Mouse (Mus musculus): Measurements from ENCODE around the gene Arl6ip6. TPM values are rescaled to one million over a fixed set of nuclear protein-coding genes. Genes with fewer than 3 reads are reported as not detected.

The Arl6ip6 gene
- polyA plus RNA-seq, 1 experiment from 2014 or later = 48.3 TPM

- H3K4me1 ChIP-seq (ENCODE audit: control insufficient read depth, insufficient read depth, low read length) = no peaks in the 10 kb centered on the region
- WGBS = 94% methylated on average over 10 of the region's 10 CpGs
- H3K36me3 ChIP-seq (ENCODE audit: control insufficient read depth, insufficient read depth, low read length) = peaks cover 16% of the 10 kb centered on the region
- H3K27ac ChIP-seq (ENCODE audit: low read length) = no peak overlapping the region
- H3K9ac ChIP-seq (replicated peaks; ENCODE audit: low read depth, low read length) = no peak overlapping the region
- H3K27me3 ChIP-seq (ENCODE audit: control insufficient read depth, insufficient read depth, low read length) = no peaks in the 10 kb centered on the region
- no peak overlapping the region for H3K4me3 ChIP-seq (ENCODE audit: low read depth, low read length)
- no peak overlapping the region for H3K4me2 ChIP-seq (replicated peaks; ENCODE audit: low read depth, low read length)
- ATAC-seq (ENCODE audit: insufficient number of reproducible peaks, insufficient read depth, low FRiP score, low read depth) = no peak
- H3K9me3 ChIP-seq (ENCODE audit: control insufficient read depth, low read depth, low read length) = no peaks in the 10 kb centered on the region
These were observed 4.9 kb downstream of the Arl6ip6 start for GRCm38 (mm10) chr2:53196431-53196830.

GRCm38 (mm10) chr2:53199203-53199602 lies 7.7 kb downstream of the Arl6ip6 start:
- Histone ChIP-seq H3K36me3 (ENCODE audit: control insufficient read depth, insufficient read depth, low read length) (peaks cover 16% of the 10 kb centered on the region), H3K9me3 (ENCODE audit: control insufficient read depth, low read depth, low read length) (no peaks in the 10 kb centered on the region), H3K27ac (ENCODE audit: low read length) (no peak overlapping the region), H3K9ac (replicated peaks; ENCODE audit: low read depth, low read length) (no peak overlapping the region), H3K4me3 (ENCODE audit: low read depth, low read length) (no peak overlapping the region), H3K4me1 (ENCODE audit: control insufficient read depth, insufficient read depth, low read length) (no peaks in the 10 kb centered on the region), H3K27me3 (ENCODE audit: control insufficient read depth, insufficient read depth, low read length) (no peaks in the 10 kb centered on the region), H3K4me2 (replicated peaks; ENCODE audit: low read depth, low read length) (no peak overlapping the region)
- no peak for ATAC-seq (ENCODE audit: insufficient number of reproducible peaks, insufficient read depth, low FRiP score, low read depth)
- 91% methylated on average over 1 of the region's 1 CpGs for WGBS

- H3K9me3 ChIP-seq (ENCODE audit: control insufficient read depth, low read depth, low read length) = no peaks in the 10 kb centered on the region
- peaks cover 12% of the 10 kb centered on the region for H3K36me3 ChIP-seq (ENCODE audit: control insufficient read depth, insufficient read depth, low read length)
- no peak overlapping the region for H3K9ac ChIP-seq (replicated peaks; ENCODE audit: low read depth, low read length)
- no peak overlapping the region for H3K4me2 ChIP-seq (replicated peaks; ENCODE audit: low read depth, low read length)
- H3K4me3 ChIP-seq (ENCODE audit: low read depth, low read length) = no peak overlapping the region
- no peaks in the 10 kb centered on the region for H3K4me1 ChIP-seq (ENCODE audit: control insufficient read depth, insufficient read depth, low read length)
- ATAC-seq (ENCODE audit: insufficient number of reproducible peaks, insufficient read depth, low FRiP score, low read depth) = no peak
- no peaks in the 10 kb centered on the region for H3K27me3 ChIP-seq (ENCODE audit: control insufficient read depth, insufficient read depth, low read length)
- no peak overlapping the region for H3K27ac ChIP-seq (ENCODE audit: low read length)
- WGBS = 86% methylated on average over 4 of the region's 4 CpGs
These were observed 8.8 kb downstream of the Arl6ip6 start for GRCm38 (mm10) chr2:53200164-53200885.

- H3K27ac ChIP-seq (ENCODE audit: low read length) = no peak overlapping the region
- H3K9me3 ChIP-seq (ENCODE audit: control insufficient read depth, low read depth, low read length) = no peaks in the 10 kb centered on the region
- 67% methylated on average over 5 of the region's 5 CpGs for WGBS
- no peak overlapping the region for H3K4me2 ChIP-seq (replicated peaks; ENCODE audit: low read depth, low read length)
- H3K4me1 ChIP-seq (ENCODE audit: control insufficient read depth, insufficient read depth, low read length) = no peaks in the 10 kb centered on the region
- peaks cover 9% of the 10 kb centered on the region for H3K36me3 ChIP-seq (ENCODE audit: control insufficient read depth, insufficient read depth, low read length)
- no peak for ATAC-seq (ENCODE audit: insufficient number of reproducible peaks, insufficient read depth, low FRiP score, low read depth)
- no peak overlapping the region for H3K9ac ChIP-seq (replicated peaks; ENCODE audit: low read depth, low read length)
- H3K4me3 ChIP-seq (ENCODE audit: low read depth, low read length) = no peak overlapping the region
- no peaks in the 10 kb centered on the region for H3K27me3 ChIP-seq (ENCODE audit: control insufficient read depth, insufficient read depth, low read length)
These were observed 13.1 kb downstream of the Arl6ip6 start for GRCm38 (mm10) chr2:53204373-53205274.

GRCm38 (mm10) chr2:53206749-53207148 lies 15.2 kb downstream of the Arl6ip6 start:
- H3K36me3 ChIP-seq (ENCODE audit: control insufficient read depth, insufficient read depth, low read length) = peaks cover 17% of the 10 kb centered on the region

GRCm38 (mm10) chr2:53213493-53213892 lies 22.0 kb downstream of the Arl6ip6 start:
- no peaks in the 10 kb centered on the region for H3K27me3 ChIP-seq (ENCODE audit: control insufficient read depth, insufficient read depth, low read length)
- no peaks in the 10 kb centered on the region for H3K9me3 ChIP-seq (ENCODE audit: control insufficient read depth, low read depth, low read length)
- no peak overlapping the region for H3K4me3 ChIP-seq (ENCODE audit: low read depth, low read length)
- H3K4me1 ChIP-seq (ENCODE audit: control insufficient read depth, insufficient read depth, low read length) = no peaks in the 10 kb centered on the region
- H3K9ac ChIP-seq (replicated peaks; ENCODE audit: low read depth, low read length) = no peak overlapping the region
- no peak for ATAC-seq (ENCODE audit: insufficient number of reproducible peaks, insufficient read depth, low FRiP score, low read depth)
- no peak overlapping the region for H3K27ac ChIP-seq (ENCODE audit: low read length)
- H3K36me3 ChIP-seq (ENCODE audit: control insufficient read depth, insufficient read depth, low read length) = peaks cover 32% of the 10 kb centered on the region
- 98% methylated on average over 1 of the region's 1 CpGs for WGBS
- H3K4me2 ChIP-seq (replicated peaks; ENCODE audit: low read depth, low read length) = no peak overlapping the region

More at GRCm38 (mm10) chr2:53206749-53207148, 15.2 kb downstream of the Arl6ip6 start:
- H3K4me1 ChIP-seq (ENCODE audit: control insufficient read depth, insufficient read depth, low read length) = no peaks in the 10 kb centered on the region
- ATAC-seq (ENCODE audit: insufficient number of reproducible peaks, insufficient read depth, low FRiP score, low read depth) = no peak
- no peak overlapping the region for H3K4me2 ChIP-seq (replicated peaks; ENCODE audit: low read depth, low read length)
- H3K9me3 ChIP-seq (ENCODE audit: control insufficient read depth, low read depth, low read length) = no peaks in the 10 kb centered on the region
- H3K9ac ChIP-seq (replicated peaks; ENCODE audit: low read depth, low read length) = no peak overlapping the region
- H3K4me3 ChIP-seq (ENCODE audit: low read depth, low read length) = no peak overlapping the region
- H3K27me3 ChIP-seq (ENCODE audit: control insufficient read depth, insufficient read depth, low read length) = no peaks in the 10 kb centered on the region
- no peak overlapping the region for H3K27ac ChIP-seq (ENCODE audit: low read length)

GRCm38 (mm10) chr2:53222242-53222641 lies 30.7 kb downstream of the Arl6ip6 start:
- H3K36me3 ChIP-seq (ENCODE audit: control insufficient read depth, insufficient read depth, low read length) = peaks cover 7% of the 10 kb centered on the region
- ATAC-seq (ENCODE audit: insufficient number of reproducible peaks, insufficient read depth, low FRiP score, low read depth) = no peak
- no peak overlapping the region for H3K4me3 ChIP-seq (ENCODE audit: low read depth, low read length)
- H3K4me2 ChIP-seq (replicated peaks; ENCODE audit: low read depth, low read length) = no peak overlapping the region
- 89% methylated on average over 5 of the region's 5 CpGs for WGBS
- no peaks in the 10 kb centered on the region for H3K4me1 ChIP-seq (ENCODE audit: control insufficient read depth, insufficient read depth, low read length)
- no peaks in the 10 kb centered on the region for H3K27me3 ChIP-seq (ENCODE audit: control insufficient read depth, insufficient read depth, low read length)
- H3K9me3 ChIP-seq (ENCODE audit: control insufficient read depth, low read depth, low read length) = no peaks in the 10 kb centered on the region
- no peak overlapping the region for H3K27ac ChIP-seq (ENCODE audit: low read length)
- no peak overlapping the region for H3K9ac ChIP-seq (replicated peaks; ENCODE audit: low read depth, low read length)

- Histone ChIP-seq H3K27ac (ENCODE audit: low read length) (no peak overlapping the region), H3K9ac (replicated peaks; ENCODE audit: low read depth, low read length) (no peak overlapping the region)
These were observed 65.5 kb downstream of the Arl6ip6 start for GRCm38 (mm10) chr2:53256982-53257381.

More at GRCm38 (mm10) chr2:53256982-53257381, 65.5 kb downstream of the Arl6ip6 start:
- H3K4me3 ChIP-seq (ENCODE audit: low read depth, low read length) = no peak overlapping the region
- H3K27me3 ChIP-seq (ENCODE audit: control insufficient read depth, insufficient read depth, low read length) = no peaks in the 10 kb centered on the region
- 65% methylated on average over 2 of the region's 2 CpGs for WGBS
- H3K4me2 ChIP-seq (replicated peaks; ENCODE audit: low read depth, low read length) = no peak overlapping the region
- H3K36me3 ChIP-seq (ENCODE audit: control insufficient read depth, insufficient read depth, low read length) = no peaks in the 10 kb centered on the region
- no peaks in the 10 kb centered on the region for H3K9me3 ChIP-seq (ENCODE audit: control insufficient read depth, low read depth, low read length)
- H3K4me1 ChIP-seq (ENCODE audit: control insufficient read depth, insufficient read depth, low read length) = no peaks in the 10 kb centered on the region
- ATAC-seq (ENCODE audit: insufficient number of reproducible peaks, insufficient read depth, low FRiP score, low read depth) = no peak

Measured in stomach, embryonic 14.5 days (tissue).